Mouse (Mus musculus) 3134 (cell line): ENCODE measurements around the gene Pdcd2l.
A peak's percentile ranks its signal among the peaks of the same experiment; 100 is the strongest.

Source experiments
- DNase-seq: peaks from one replicate; pipeline ENCODE4 v3.0.0-alpha.2; 2011; ENCODE audit warnings: low spot score; ENCODE audit not compliant: insufficient read length; ENCODE audit errors: extremely low read depth

The Pdcd2l gene

DNA sequence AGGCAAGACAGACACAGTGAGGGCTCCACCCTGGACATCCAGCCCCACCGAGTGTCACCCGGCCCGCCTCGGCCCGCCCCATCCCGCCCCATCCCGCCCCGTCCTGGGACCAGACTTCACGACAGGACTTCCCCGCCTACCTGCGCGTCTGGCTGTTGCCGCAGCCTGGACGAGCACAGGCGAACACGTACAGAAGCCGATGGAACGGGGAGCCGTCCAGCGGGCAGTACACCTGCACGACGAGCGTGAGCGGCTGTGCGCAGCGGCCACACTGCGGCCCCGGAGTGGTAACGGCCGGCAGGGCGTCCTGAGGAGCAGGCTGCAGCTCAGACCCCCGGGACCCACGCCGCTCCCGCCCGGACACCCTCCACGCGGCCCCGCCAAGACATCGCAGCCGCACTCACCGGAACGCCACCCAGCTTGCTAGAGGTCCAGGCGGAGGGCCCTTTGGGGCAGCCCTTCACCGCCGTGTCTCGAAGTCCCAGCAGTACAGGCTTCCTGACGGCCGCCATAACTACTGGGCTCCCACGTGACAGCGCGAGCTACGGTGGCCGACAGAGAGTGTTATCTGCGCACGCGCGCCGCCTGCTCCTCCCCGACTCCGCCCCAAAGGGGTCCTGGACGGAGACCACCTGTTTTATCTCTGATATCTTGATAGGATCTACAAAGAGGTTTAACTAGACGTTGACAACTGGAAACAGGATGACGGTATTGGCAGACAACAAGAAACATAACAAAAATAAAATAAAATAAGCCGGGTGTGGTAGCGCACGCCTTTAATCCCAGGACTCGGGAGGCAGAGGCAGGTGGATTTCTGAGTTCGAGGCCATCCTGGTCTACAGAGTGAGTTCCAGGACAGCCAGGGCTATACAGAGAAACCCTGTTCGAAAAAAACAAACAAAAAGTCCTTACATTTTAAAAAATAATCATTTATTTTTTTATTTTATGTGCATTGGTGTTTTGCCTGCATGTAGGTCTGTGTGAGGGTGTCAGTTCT lies at the start of gene Pdcd2l:
Pdcd2l (minus strand) TSS at position 530 of the 997 bp plus-strand sequence.
- peak; percentile 84 for DNase-seq

DNA sequence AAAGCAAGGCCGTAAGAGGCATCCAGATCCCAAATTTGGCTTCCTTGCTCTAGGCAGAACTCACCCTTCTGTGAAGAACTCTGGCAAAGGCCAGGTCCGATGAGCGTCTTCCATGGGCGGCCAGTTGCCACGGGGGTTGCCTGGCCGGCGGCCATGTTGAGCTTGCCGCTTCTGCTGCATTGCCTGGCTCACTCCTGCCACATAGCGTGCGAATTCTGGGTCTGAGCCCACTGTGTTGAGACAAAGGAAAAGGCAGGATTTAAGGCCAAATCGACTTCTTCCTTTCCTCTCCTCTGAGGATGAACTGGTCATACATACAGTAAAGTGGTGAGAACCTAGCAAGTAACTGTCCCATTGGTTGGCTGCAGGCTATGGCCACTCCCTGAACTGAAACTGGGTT lies 45.7 kb upstream of the Pdcd2l start:
- no peak for DNase-seq

- no peak for DNase-seq
Measured at GRCm38 (mm10) chr7:34238086-34238485, 41.6 kb upstream of the Pdcd2l start.

- DNase-seq, result no peak
Measured at GRCm38 (mm10) chr7:34235602-34236001, 39.1 kb upstream of the Pdcd2l start.

GRCm38 (mm10) chr7:34234610-34235561 lies 38.4 kb upstream of the Pdcd2l start:
- no peak for DNase-seq

- DNase-seq, result peak; percentile 99
Measured at GRCm38 (mm10) chr7:34233909-34234609, 37.6 kb upstream of the Pdcd2l start.

DNA sequence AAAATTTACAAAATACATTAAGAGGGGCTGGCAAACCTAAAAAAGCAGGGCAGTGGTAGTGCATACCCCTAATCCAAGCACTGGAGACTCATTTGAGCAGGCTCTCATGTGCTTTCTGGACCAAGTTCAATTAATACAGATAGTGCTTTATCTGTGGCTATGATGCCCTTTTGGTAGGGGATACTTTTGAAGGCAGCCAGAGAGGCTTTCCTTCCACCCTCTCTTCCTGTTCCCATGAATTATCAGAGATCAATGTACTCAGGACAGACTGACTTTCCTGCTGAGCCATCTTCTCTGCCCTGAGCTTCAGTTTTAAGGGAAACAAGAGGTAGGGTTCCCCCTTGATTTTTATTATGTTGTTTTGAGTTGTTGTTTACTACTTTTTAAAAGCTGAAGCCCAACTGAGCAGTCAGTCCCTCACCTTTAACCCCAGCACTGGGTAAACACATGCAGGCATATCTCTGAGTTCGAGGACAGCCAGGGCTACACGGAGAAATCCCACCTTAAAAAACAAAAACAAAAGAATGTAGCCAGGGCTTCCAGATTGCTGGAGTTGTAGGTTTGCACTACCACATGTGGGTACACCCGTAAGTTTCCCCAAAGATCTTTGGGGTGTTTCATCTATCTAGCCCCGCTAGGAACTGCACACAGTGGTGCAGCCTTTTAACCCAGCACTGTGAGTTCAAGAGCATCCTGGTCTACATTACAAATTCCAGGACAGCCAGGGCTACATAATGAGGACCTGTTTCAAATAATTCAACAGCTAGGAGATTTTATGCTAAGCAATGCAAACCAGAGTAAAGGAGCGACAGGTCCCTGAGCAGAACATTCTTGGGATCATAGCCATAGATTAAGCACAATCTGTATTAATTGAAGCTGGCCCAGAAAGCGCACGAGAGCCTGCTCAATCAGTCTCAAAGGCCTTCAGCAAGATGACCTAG lies 36.6 kb upstream of the Pdcd2l start:
- no peak for DNase-seq

DNA sequence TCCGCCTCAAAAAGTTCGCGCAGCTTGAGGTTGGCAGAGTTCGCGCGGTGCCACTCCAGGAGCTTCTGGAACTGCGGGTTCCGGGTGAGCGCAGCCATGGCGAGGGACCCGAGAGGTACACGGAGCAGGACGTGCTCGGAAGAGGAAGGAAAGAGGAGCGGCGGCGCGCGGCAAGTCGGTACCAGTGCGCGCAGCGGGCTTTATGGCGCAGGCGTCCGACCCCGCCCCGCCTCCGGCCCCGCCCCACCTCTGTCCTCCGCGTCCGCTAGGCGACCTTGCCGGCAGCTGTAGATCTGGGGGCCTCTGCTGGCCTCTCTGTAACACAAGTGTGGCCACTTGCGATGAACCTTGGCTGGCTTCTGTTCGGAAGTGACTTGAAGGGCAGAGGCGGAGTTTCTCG lies 33.7 kb upstream of the Pdcd2l start, which contains the start of gene Gpi1:
Gpi1 (minus strand) TSS at position 221 of the 400 bp plus-strand sequence.
- DNase-seq, result peak; percentile 98

- no peak for DNase-seq
Measured at GRCm38 (mm10) chr7:34229691-34230111, 33.2 kb upstream of the Pdcd2l start.

DNA sequence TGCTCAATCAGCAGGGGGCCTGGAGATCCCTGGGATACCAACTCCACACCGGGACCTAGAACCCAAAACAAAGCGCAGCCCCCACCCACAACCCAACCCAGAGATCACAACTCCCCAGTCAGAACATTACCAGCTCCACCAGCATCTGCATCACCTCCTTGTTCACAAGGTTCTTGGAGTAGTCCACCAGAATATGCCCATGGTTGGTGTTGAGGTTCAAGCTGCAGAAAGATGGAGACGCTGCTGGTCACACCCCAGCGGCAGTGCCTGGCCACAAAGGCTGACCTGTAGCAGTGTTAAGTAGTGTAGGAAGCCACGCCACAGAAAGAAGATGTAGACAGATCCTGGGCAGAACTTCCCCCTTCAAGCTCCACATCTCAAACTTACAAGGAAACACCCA lies 32.7 kb upstream of the Pdcd2l start:
- no peak for DNase-seq

DNA sequence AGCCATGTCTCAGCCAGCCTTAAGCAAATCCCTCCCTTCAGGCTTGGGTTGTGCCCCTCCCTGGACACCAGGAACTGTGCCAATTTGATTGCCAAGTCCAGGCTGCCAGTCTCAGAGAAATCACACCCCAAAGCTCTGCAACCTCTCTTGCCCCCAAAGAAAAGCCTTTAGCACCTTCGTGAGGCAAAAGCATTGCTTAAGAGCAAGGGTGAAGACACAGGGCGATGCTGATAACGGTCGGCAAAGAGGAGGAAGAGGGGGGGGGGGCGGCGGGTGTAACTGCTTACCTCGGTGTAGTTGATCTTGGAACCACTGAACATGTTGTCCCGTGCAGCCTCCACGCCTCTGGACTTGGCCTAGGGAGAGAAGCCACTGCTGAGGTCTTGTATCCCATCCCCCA lies 32.2 kb upstream of the Pdcd2l start:
- no peak for DNase-seq

DNA sequence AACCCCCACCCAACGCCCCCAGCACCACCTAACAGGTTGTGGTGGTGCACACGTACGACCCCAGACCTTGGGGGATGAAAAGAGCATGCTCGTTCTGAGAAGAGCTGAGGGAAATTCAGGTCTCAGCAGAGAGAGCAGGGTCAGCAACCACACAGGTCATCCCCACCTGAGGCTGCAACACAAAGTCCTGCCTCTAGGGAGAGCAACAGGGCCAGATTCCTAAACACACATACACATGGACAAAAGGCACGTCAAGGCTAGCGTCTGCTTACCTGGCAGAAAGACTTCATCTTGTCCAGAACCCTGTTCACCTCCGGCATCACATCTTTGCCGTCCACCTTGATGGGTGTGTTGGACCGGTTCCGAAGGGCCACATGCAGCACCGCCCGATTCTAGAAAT lies 30.4 kb upstream of the Pdcd2l start:
- no peak for DNase-seq

GRCm38 (mm10) chr7:34226086-34226485 lies 29.6 kb upstream of the Pdcd2l start:
- no peak for DNase-seq

GRCm38 (mm10) chr7:34224308-34224707 lies 27.8 kb upstream of the Pdcd2l start:
- no peak for DNase-seq

DNA sequence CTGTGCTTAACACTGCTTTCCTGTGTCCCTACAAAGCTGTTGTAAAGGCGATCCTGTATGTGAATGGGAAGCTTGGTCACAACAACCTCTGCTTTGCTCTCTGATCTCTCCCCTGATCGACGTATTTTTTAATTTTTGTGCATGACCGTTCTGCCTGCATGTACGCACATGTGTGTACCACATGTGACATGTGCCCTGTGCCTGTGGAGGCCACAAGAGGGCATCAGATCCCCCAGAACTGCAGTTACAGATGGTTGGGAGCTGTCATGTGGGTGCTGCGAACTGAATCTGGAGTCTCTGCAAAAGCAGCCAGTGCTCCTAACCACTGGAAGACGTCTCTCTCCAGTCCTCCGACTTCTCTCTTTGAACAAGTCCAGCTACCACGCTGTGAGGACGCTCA lies 25.9 kb upstream of the Pdcd2l start:
- no peak for DNase-seq

GRCm38 (mm10) chr7:34221594-34222250 lies 25.3 kb upstream of the Pdcd2l start:
- no peak for DNase-seq

DNA sequence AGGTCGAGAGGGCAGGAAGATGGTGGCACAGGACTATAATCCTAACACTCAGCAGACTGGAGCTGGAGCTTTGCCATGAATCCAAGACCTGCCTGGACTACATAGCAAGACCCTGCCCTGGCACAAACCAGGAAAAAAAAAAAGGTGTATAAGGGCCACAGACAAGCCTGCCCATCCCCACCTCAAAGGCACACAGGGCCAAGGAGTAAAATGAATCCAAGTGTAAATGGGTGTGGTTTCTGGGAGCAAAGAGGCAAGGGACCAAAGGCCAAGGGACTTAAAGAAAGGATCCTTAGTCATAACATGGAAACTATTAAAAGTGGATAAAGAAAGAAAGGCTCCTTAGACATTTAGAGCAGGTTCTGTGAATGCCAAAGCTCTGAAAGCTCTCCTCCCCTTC lies 22.0 kb upstream of the Pdcd2l start:
- no peak for DNase-seq

GRCm38 (mm10) chr7:34216474-34216873 lies 20.0 kb upstream of the Pdcd2l start:
- DNase-seq, result no peak

DNA sequence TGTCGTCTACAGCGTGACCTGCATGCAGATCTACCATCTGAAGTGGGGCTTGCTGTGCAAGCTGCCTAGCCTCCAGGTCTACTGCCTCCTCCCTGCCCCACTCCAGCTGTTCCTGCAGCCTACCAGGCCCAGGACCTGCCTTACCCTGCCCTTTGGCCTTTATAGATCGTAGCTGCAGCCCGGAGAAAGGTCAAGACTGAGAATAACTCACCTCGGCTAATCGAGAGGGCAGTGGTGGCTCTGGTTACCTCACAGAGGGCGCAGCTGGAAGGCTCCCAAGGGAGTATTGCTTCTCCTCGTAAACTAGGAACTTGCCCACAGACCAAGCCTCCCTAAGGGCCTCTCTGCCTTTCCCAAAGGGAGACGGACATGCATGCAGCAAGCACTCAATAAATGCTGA lies 19.0 kb upstream of the Pdcd2l start:
- DNase-seq, result no peak
